Mouse (Mus musculus) limb, embryonic 10.5 days (tissue): ENCODE measurements around the gene Tgif2lx2. TPM values are rescaled to one million over a fixed set of nuclear protein-coding genes. Genes with fewer than 3 reads are reported as not detected.
"Not testable (repeated sequence)": the region's sequence is repeated elsewhere in the genome, so short reads cannot be mapped to it uniquely, and the experiment has no call there.

Source experiments
- DNase-seq: peaks from one replicate; pipeline ENCODE4 v3.0.0-alpha.2; 2017; ENCODE audit warnings: low spot score
- H3K27ac ChIP-seq: fragments of 300-500 bp; sonication (generic); 2 replicates; pipeline ENCODE4 v1.5.1; 2016; ENCODE audit warnings: mild to moderate bottlenecking
- H3K27me3 ChIP-seq: fragments of 300-500 bp; sonication (generic); 2 replicates; pipeline ENCODE4 v1.6.1; 2016; ENCODE audit warnings: low read depth, mild to moderate bottlenecking; ENCODE audit not compliant: poor library complexity, severe bottlenecking
- H3K36me3 ChIP-seq: fragments of 300-500 bp; sonication (generic); 2 replicates; pipeline ENCODE4 v1.6.1; 2016; ENCODE audit warnings: mild to moderate bottlenecking, moderate library complexity
- H3K4me1 ChIP-seq: fragments of 300-500 bp; sonication (generic); 2 replicates; pipeline ENCODE4 v1.6.1; 2016
- H3K4me3 ChIP-seq: fragments of 300-500 bp; sonication (generic); 2 replicates; pipeline ENCODE4 v1.5.1; 2016; ENCODE audit warnings: mild to moderate bottlenecking, moderate library complexity
- H3K9me3 ChIP-seq: fragments of 300-500 bp; sonication (generic); replicated peaks from 2 replicates; pipeline ENCODE4 v1.6.1; 2016; ENCODE audit warnings: mild to moderate bottlenecking
- WGBS: fragments of 180-500 bp; shearing (Covaris S2); methylation state at CpG from one replicate; pipeline ENCODE4 v1.1.7; 2016; 5-methylcytosine and 5-hydroxymethylcytosine counted together
- polyA plus RNA-seq: library from polyadenylated mRNA; unstranded; fragments of >200 nt; fragmentation: Nextera tagmentation; extraction: Ambion mirVana; gene quantifications from 2 replicates; pipeline ENCODE4 v1.2.1, GENCODE M21; 2016

Tgif2lx2 gene
- not detected in 2 replicates for polyA plus RNA-seq

GRCm38 (mm10) chrX:118426927-118427326 is at the start of gene Tgif2lx2:
TSS of gene Tgif2lx2 (plus strand) at chrX:118427227.
- not testable (repeated sequence) for H3K4me1 ChIP-seq, DNase-seq, H3K36me3 ChIP-seq, H3K9me3 ChIP-seq, H3K27me3 ChIP-seq, H3K27ac ChIP-seq, H3K4me3 ChIP-seq
- no CpG with 5 or more reads among the region's 5 CpGs for WGBS

Other genes starting within 250 kb of the Tgif2lx2 start
- not detected in 2 replicates for gene Tgif2lx1, start 53.5 kb downstream of the Tgif2lx2 start, polyA plus RNA-seq